Mouse (Mus musculus): ENCODE results near the gene Mcf2l.

DNA sequence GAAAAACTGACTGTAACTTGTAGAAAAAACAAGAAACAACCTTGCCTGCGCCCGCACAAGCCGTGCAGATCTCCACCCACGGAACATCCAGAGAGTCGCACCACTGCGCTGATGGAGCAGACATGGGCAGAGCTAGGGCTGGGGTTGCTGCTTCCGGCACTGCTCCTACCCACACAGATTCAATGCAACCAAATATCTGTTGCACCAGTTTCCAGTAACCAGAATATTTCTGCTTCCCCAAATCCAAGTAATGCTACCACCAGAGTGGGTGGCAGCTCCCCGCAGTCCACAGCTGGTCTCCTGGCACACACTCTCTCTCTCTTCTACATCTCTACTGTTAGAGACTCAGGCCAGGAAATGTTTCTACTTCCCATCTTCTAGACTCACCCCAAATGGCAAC, 148.2 kb downstream of the Mcf2l start:
- TF ChIP-seq CTCF (IDR thresholded peaks at IDR 0.05; ENCODE audit: insufficient read depth, low read depth, low read length) (no peak), POLR2A (IDR thresholded peaks at IDR 0.05; ENCODE audit: insufficient read depth, low read depth, low read length) (no peak)
